19 mouse cellular contexts compared by ENCODE assay signal in the genomic region with DNA sequence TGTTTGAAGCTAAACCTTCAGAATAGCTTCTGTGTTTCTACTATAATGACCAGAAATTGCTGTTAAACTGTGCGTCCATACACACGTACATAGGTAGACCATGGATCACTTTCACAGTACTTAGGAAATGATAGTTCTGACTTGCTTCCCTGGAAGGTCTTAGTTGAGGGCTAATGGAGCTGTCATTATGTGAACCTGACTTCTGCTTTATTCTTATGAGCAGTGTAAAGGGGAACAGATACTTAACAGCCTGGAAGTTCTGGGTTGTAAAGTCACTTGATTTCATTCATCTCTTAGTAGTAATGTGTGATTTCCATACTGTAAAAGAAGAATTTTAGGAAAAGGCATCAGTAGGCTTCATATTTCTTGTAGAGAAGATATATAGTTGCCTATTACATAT.
"Had no signal": no experiment of that assay in that cellular context is flagged by ENCODE, and none has a peak within 500 bp of the region (broad histone marks: within the 10 kb centered on the region; RNA-seq: fewer than 3 reads in every experiment).

No protein-coding gene starts in this region.

- H3K36me3 ChIP-seq: midbrain, embryonic 10.5 days; midbrain, embryonic 12.5 days; neural tube, embryonic 13.5 days; neural tube, embryonic 15.5 days had no signal

- H3K27ac ChIP-seq: midbrain, embryonic 10.5 days; midbrain, embryonic 12.5 days; neural tube, embryonic 13.5 days; neural tube, embryonic 15.5 days had no signal

- H3K4me3 ChIP-seq: midbrain, embryonic 10.5 days; midbrain, embryonic 12.5 days; myocyte; neural tube, embryonic 13.5 days; neural tube, embryonic 15.5 days had no signal

- H3K4me1 ChIP-seq: midbrain, embryonic 10.5 days; midbrain, embryonic 12.5 days; neural tube, embryonic 15.5 days had no signal

- H3K9me3 ChIP-seq: midbrain, embryonic 10.5 days; midbrain, embryonic 12.5 days; neural tube, embryonic 13.5 days; neural tube, embryonic 15.5 days had no signal

- H3K9ac ChIP-seq: lung, embryonic 14.5 days; midbrain, embryonic 12.5 days; neural tube, embryonic 13.5 days; neural tube, embryonic 15.5 days had no signal

- DNase-seq: lung, adult 18-20 months; lung, embryonic 14.5 days; lung, postnatal 10 days; lung, postnatal 4 days; midbrain, embryonic 14.5 days; retina, postnatal 1 day; right cerebral cortex, adult 18-20 months; right cerebral cortex, postnatal 25 days; right cerebral cortex, postnatal 4 days; spleen, adult 18-20 months; thymus, adult 18-20 months; thymus, postnatal 14 days; thymus, postnatal 36 days had no signal

- H3K27me3 ChIP-seq: midbrain, embryonic 12.5 days; neural tube, embryonic 13.5 days; neural tube, embryonic 15.5 days had no signal

- ATAC-seq: midbrain, embryonic 16.5 days had no signal
